12 mouse cellular contexts compared by ENCODE assay signal in the genomic region with DNA sequence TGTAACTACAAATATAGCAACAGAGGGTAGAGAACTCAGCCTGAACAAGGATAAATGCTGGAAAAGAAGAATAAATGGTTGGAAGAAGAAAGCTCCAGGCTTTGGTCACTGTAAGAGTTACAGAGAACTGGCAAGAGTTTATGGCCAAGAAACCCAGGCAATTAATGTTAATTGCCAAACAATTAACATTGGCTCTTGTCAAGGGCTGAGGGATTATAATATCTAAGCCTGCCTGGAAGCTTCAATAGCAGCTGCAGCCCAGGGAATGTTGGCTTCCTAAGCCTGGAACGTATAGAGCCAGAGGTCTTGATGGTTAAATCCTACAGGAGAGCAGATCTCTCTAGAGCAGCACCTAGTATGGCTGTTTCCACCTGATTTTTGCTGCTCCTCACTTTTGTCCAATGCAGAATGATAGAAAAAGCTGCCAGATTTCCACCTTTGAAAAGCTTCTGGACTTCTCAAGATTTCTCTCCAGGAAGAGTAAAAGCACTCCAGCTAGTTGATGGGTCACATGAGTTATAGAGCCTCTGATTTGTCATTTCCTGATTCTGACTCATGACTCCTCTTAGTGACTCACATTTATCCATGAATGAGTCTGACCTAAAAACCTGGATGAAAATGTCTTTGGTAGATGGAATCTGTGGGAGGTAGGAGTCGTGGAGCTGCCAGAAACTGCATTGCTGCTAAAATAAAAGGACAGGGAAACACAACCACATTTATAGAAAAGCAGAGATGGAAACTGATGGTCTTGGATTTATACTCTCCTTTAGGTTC.
"Had no signal": no experiment of that assay in that cellular context is flagged by ENCODE, and none has a peak within 500 bp of the region (broad histone marks: within the 10 kb centered on the region; RNA-seq: fewer than 3 reads in every experiment).

No protein-coding gene starts in this region.

- DNase-seq: kidney, adult 8-10 months; kidney, postnatal 25 days; layer of hippocampus, postnatal 36 days; lung, postnatal 14 days; right cerebral cortex, postnatal 25 days; thymus, postnatal 14 days had no signal

- H3K4me3 ChIP-seq: limb, embryonic 15.5 days; liver, embryonic 12.5 days; lung, embryonic 15.5 days; megakaryocyte, embryonic 14.5 days; midbrain, embryonic 15.5 days had no signal

- H3K27ac ChIP-seq: limb, embryonic 15.5 days; liver, embryonic 12.5 days; lung, embryonic 15.5 days; macrophage; midbrain, embryonic 15.5 days had no signal
